Mouse (Mus musculus): ENCODE results near the gene Ube2h. TPM values are rescaled to one million over a fixed set of nuclear protein-coding genes. Genes with fewer than 3 reads are reported as not detected.

Gene Ube2h
- polyA plus RNA-seq, 1 experiment from 2014 or later = 28.3 TPM

DNA sequence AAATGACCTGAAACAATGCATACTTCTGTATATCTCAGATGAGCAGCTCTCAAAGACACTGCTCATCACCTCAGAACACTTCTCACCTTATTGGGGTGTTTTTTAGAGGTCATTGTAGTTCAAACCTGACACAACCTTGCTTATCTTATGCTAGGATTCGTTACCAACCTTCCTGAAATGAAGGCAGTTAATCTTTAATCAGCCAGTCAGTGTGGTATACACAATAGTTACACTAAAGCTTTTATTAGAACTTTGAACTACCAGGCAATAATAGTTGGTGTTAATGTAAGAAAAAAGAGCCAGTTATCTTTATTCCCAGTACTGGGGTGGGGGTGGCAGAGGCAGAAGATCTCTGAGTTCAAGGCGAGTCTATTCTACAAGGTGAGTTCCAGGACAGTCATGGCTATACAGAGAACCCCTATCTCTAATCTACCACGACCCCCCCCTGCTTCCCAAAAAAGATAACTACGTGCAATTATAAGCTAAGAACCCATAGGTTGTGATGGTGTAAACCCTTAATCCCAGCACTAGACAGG lies 72.5 kb downstream of the Ube2h start:
- WGBS = 95% methylated on average over 4 of the region's 4 CpGs
- H3K4me3 ChIP-seq = no peak overlapping the region
- peaks cover 18% of the 10 kb centered on the region for H3K36me3 ChIP-seq (replicated peaks)
- no peaks in the 10 kb centered on the region for H3K4me1 ChIP-seq
- H3K27me3 ChIP-seq (ENCODE audit: poor library complexity, severe bottlenecking) = no peaks in the 10 kb centered on the region
- H3K27ac ChIP-seq = no peak overlapping the region
- H3K9me3 ChIP-seq = no peaks in the 10 kb centered on the region
- DNase-seq (ENCODE audit: extremely low spot score, low spot score) = no peak

DNA sequence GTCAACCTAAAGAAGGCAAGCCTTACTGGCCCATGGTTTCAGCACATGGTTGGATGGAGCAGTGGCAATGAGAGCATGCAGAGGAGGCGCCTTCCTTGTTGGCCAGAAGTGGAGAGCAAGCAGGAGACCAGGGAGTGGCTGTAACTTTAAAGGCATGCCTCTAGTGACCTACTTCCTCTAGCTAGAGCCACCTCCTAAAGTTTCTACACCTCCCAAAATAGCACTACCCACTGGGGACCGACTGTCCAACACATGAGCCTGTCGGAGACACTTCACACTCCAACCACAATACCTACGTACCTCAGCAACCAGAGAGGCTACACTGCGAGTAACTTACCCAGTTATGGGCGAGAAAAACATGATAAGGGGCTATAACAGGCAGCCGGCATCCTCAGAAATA lies 74.1 kb downstream of the Ube2h start:
- DNase-seq (ENCODE audit: extremely low spot score, low spot score) = no peak
- WGBS = 93% methylated on average over 7 of the region's 7 CpGs
- Histone ChIP-seq H3K36me3 (replicated peaks) (peaks cover 22% of the 10 kb centered on the region), H3K9me3 (no peaks in the 10 kb centered on the region), H3K4me3 (no peak overlapping the region), H3K27ac (no peak overlapping the region), H3K27me3 (ENCODE audit: poor library complexity, severe bottlenecking) (no peaks in the 10 kb centered on the region), H3K4me1 (no peaks in the 10 kb centered on the region)

DNA sequence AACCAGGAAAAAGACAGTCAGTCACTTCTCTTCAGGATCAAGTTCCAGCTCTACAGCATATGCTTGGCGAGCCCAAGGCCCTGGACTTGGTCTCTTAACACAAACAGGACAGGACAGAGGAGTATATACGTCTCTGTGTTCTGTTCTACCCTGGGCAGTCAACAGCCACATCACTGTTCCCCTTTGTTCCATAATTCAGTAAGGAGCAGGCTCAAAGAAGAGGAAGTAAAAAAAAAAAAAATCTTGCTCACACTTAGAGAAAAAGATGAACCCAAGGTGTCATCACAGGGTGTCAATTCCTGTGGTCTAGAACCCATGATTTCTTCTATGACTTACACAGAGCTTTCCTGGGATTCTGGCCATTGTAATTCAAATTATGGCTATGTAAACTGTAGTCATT lies 75.4 kb downstream of the Ube2h start:
- Histone ChIP-seq H3K4me1 (no peaks in the 10 kb centered on the region), H3K9me3 (no peaks in the 10 kb centered on the region), H3K27ac (no peak overlapping the region), H3K4me3 (no peak overlapping the region), H3K36me3 (replicated peaks) (peaks cover 24% of the 10 kb centered on the region), H3K27me3 (ENCODE audit: poor library complexity, severe bottlenecking) (no peaks in the 10 kb centered on the region)
- DNase-seq (ENCODE audit: extremely low spot score, low spot score) = no peak
- 74% methylated on average over 2 of the region's 2 CpGs for WGBS

DNA sequence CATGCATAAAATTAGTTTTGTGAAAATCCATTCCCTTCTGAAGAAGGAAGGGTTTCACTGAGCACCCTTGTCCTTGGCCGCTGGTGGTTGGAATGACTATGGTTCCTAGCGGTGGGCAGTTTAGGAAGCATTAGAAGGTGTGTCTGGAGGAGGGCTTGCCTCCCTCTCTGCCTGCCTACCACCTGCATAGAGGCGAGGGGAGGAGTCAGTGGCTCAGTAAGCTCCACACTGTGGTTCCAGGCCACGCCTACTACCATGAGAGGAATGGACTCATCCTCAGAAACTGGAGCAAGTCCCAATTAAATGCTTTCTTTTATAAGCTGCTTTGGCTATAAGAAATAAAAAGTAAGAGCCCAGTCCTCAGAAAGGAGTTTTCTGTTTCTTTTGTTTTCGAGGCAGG lies 76.0 kb downstream of the Ube2h start:
- H3K4me3 ChIP-seq = no peak overlapping the region
- H3K4me1 ChIP-seq = no peaks in the 10 kb centered on the region
- 62% methylated on average over 5 of the region's 5 CpGs for WGBS
- H3K27ac ChIP-seq = no peak overlapping the region
- no peaks in the 10 kb centered on the region for H3K9me3 ChIP-seq
- H3K36me3 ChIP-seq (replicated peaks) = peaks cover 20% of the 10 kb centered on the region
- DNase-seq (ENCODE audit: extremely low spot score, low spot score) = no peak
- H3K27me3 ChIP-seq (ENCODE audit: poor library complexity, severe bottlenecking) = no peaks in the 10 kb centered on the region

DNA sequence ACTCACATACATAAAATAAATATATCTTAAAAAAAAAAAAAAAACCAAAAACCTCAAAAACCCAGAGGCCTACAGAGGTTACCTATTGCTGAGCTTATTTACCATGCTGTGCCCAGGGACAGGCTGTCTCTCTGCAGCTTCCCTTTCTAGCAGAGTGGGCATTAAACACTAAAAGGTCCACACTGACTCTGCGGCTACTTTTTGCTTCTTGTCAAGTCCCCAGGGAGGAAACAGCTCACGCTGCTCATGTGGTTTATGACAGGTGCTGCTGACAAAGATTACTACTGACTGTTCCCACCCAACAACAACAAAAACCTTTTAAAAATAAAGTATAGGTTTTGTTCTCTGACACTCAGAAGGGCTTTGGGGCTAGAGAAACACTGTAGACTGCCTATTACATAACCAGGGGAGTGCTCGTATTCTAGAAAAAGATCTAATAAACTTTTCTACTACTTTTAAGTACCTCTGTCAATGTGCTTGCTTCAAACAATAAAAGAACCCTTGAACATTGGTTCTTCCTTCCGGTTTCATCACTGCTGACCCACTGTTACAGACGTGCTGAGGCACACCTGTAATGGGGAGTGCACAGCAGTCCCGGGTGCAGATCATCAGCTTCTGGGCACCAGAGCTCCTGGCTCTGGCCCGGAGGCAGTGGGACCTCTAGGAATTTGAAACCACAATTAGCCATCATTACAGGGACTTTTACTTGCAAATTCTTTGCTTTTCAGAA lies 77.2 kb downstream of the Ube2h start:
- H3K36me3 ChIP-seq (replicated peaks) = peaks cover 13% of the 10 kb centered on the region
- no peaks in the 10 kb centered on the region for H3K4me1 ChIP-seq
- H3K27me3 ChIP-seq (ENCODE audit: poor library complexity, severe bottlenecking) = no peaks in the 10 kb centered on the region
- no peak overlapping the region for H3K4me3 ChIP-seq
- no peak overlapping the region for H3K27ac ChIP-seq
- DNase-seq (ENCODE audit: extremely low spot score, low spot score) = no peak
- H3K9me3 ChIP-seq = no peaks in the 10 kb centered on the region
- 92% methylated on average over 7 of the region's 7 CpGs for WGBS

DNA sequence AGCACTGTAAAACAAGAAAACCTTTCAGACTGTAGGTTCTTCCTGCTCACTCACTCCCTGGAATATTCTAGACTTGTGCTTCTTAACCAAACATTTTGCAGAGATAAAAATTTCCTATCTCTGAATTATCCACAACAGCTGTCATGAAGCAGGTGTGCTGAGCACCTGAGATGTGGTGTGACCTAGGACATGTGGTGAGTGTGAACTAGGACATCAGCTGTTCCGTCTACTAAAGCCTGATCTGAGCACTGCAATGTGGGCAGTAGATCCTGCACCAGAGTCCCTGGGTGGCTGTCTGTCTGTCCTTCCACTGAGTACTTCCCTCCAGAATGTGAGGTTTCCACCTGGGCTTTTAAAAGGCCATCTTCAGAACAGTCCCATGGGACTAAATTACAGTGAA lies 79.6 kb downstream of the Ube2h start:
- no peaks in the 10 kb centered on the region for H3K27me3 ChIP-seq (ENCODE audit: poor library complexity, severe bottlenecking)
- no peak overlapping the region for H3K4me3 ChIP-seq
- DNase-seq (ENCODE audit: extremely low spot score, low spot score) = no peak
- H3K9me3 ChIP-seq = no peaks in the 10 kb centered on the region
- H3K36me3 ChIP-seq (replicated peaks) = peaks cover 27% of the 10 kb centered on the region
- no peak overlapping the region for H3K27ac ChIP-seq
- no peaks in the 10 kb centered on the region for H3K4me1 ChIP-seq
- WGBS = 92% methylated on average over 1 of the region's 1 CpGs

DNA sequence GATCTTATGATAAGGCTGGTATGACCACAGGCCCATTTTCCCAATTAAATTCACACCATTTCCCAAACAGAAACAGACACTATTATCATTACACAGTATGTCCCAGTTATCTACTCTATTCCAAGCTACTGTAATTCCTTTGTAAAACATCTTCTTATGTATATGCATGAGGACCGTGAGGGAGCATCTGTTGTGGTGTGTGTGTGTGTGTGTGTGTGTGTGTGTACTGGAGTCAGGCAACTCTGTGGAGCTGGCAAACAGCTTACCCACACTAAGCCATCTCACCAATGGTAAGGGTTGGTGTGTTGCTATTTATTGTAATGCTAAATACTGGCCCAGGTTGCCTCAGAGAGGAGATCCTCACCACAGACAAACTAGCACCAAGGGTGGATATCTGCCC lies 82.0 kb downstream of the Ube2h start:
- H3K4me3 ChIP-seq = no peak overlapping the region
- WGBS = 88% methylated on average over 1 of the region's 1 CpGs
- no peaks in the 10 kb centered on the region for H3K27me3 ChIP-seq (ENCODE audit: poor library complexity, severe bottlenecking)
- no peaks in the 10 kb centered on the region for H3K9me3 ChIP-seq
- no peaks in the 10 kb centered on the region for H3K4me1 ChIP-seq
- DNase-seq (ENCODE audit: extremely low spot score, low spot score) = no peak
- H3K36me3 ChIP-seq (replicated peaks) = peaks cover 50% of the 10 kb centered on the region
- no peak overlapping the region for H3K27ac ChIP-seq

DNA sequence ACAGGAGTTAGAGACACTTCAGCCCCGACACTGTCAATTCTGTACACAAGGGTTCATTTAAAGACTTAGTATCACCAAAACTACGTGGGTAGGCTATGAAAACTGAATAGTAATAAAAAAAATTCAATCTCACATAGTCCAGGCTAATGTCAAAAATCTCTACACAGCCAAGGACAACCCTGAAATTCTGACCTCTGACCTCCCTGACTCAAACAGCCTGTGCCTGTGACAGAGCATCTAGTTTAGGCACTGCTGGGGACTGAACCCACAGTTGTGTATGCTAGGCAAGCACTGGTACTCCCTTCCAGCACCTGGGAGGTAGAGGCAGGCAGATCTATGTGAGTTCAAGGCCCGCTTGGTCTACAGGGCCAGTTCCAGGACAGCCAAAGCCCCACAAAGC lies 86.8 kb downstream of the Ube2h start:
- DNase-seq (ENCODE audit: extremely low spot score, low spot score) = no peak
- no peak overlapping the region for H3K4me3 ChIP-seq
- no peak overlapping the region for H3K27ac ChIP-seq
- peaks cover 55% of the 10 kb centered on the region for H3K36me3 ChIP-seq (replicated peaks)
- WGBS = 92% methylated on average over 3 of the region's 3 CpGs
- no peaks in the 10 kb centered on the region for H3K9me3 ChIP-seq
- no peaks in the 10 kb centered on the region for H3K27me3 ChIP-seq (ENCODE audit: poor library complexity, severe bottlenecking)
- no peaks in the 10 kb centered on the region for H3K4me1 ChIP-seq

DNA sequence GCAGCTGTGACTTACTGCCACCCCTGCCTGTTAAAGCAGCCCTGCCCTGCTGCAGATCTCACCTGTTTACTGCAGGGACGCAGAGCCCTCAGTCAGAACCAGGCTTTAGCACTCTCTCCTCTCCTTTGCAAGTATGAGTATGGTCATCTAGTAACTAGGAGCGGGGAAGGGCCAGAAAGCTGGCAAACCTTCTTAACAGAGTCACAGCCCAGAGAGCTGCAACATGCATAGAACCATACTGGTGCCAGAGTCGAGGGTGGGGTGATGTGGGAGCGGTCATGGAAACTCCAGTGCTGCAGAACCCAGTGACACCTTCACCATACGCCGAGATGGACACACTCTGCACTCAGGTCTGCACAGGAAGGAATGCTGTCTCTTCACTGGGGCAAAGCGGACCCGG lies 91.9 kb downstream of the Ube2h start:
- no peak overlapping the region for H3K4me3 ChIP-seq
- 92% methylated on average over 8 of the region's 8 CpGs for WGBS
- peaks cover 25% of the 10 kb centered on the region for H3K36me3 ChIP-seq (replicated peaks)
- no peak for DNase-seq (ENCODE audit: extremely low spot score, low spot score)
- H3K27ac ChIP-seq = no peak overlapping the region
- peaks cover 7% of the 10 kb centered on the region; the same call in 1 of the 2 replicates for H3K4me1 ChIP-seq
- no peaks in the 10 kb centered on the region for H3K9me3 ChIP-seq
- no peaks in the 10 kb centered on the region for H3K27me3 ChIP-seq (ENCODE audit: poor library complexity, severe bottlenecking)

DNA sequence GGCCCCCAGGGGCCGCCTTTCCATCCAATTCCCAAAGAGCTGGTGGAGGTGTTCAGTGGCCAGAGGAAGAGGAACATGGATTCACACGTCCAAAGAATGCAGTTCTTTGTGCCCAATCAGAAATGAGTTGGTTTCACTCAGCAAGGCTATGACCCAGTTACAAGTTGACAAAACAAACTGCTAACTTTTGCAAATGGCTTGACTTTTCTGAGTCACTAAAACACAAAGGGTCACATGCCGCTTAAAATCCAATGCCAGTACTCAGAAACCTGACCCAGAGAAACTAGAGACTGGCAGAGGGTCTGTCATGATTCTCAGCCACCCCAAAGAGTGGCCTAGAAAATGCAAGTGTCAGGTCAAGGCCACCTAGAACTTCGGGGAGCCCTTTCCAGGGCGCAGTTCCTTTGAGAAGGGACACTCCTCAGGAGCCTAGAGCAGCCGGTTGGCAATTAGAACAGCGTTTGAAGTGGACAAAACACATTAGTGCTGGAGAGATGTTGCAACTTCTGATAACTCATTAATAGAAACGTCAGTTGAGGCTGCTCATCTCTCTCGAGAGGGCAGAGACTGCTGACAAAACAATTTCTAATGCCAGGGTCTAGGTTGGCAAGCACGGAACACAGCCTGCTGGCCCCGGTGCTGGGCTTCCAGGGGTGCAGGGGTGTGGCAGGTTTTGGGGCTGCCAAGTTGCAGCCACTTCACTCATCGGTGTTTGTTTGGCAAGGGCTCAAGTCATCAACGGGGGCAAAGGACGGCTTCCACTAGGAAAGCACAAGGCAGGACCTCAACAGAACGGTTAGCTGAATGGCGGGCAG lies 92.5 kb downstream of the Ube2h start:
- 86% methylated on average over 16 of the region's 16 CpGs for WGBS
- DNase-seq (ENCODE audit: extremely low spot score, low spot score) = no peak
- H3K27ac ChIP-seq = no peak overlapping the region
- H3K9me3 ChIP-seq = no peaks in the 10 kb centered on the region
- peaks cover 7% of the 10 kb centered on the region; the same call in 1 of the 2 replicates for H3K4me1 ChIP-seq
- H3K27me3 ChIP-seq (ENCODE audit: poor library complexity, severe bottlenecking) = no peaks in the 10 kb centered on the region
- H3K4me3 ChIP-seq = no peak overlapping the region
- peaks cover 23% of the 10 kb centered on the region for H3K36me3 ChIP-seq (replicated peaks)

DNA sequence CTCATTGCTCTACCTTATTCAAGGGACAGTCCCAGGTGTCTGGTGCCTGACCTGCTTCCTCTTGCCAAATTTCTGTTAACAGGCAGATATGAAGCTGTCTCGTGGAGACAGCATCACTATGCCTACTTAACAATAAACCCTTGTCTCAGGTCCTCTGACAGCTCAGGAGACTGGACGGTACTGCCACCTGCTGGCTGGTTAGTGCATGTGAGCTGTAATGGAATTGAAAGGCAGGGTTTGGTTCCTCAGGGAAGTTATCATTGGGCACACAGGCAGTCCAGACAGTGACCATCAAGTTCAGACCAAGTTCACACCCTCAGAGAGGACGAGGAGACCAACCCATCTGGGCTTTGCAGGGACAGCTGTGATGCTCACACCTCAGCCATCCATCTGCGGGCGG lies 93.6 kb downstream of the Ube2h start:
- Histone ChIP-seq H3K27me3 (ENCODE audit: poor library complexity, severe bottlenecking) (no peaks in the 10 kb centered on the region), H3K36me3 (replicated peaks) (peaks cover 19% of the 10 kb centered on the region), H3K27ac (no peak overlapping the region), H3K4me3 (no peak overlapping the region), H3K4me1 (peaks cover 8% of the 10 kb centered on the region), H3K9me3 (no peaks in the 10 kb centered on the region)
- 39% methylated on average over 5 of the region's 5 CpGs for WGBS
- DNase-seq (ENCODE audit: extremely low spot score, low spot score) = peak; percentile 68

DNA sequence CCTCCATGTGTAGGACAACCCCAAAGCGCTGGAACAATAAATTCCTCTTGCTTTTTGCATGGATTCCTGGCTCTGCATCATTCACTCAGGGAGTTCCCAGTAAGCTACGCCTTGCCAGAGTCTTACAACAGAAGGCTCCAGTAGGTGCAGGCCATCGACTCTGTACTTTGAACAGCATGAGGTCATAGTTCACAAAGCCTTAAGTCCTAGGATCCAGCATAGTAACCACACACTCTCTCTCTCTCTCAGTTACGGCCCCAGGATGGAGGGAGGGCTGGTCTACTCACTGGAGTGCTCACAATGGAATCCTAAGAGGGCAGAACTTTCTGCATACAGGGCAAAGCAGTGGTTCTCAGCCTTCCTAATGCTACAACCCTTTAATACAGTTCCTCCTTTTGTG lies 95.5 kb downstream of the Ube2h start:
- H3K36me3 ChIP-seq (replicated peaks) = peaks cover 10% of the 10 kb centered on the region
- H3K9me3 ChIP-seq = no peaks in the 10 kb centered on the region
- no peak overlapping the region for H3K4me3 ChIP-seq
- H3K4me1 ChIP-seq = peaks cover 18% of the 10 kb centered on the region
- DNase-seq (ENCODE audit: extremely low spot score, low spot score) = no peak
- peaks cover 6% of the 10 kb centered on the region; the same call in 1 of the 2 replicates for H3K27me3 ChIP-seq (ENCODE audit: poor library complexity, severe bottlenecking)
- H3K27ac ChIP-seq = 0 out of 2 replicates have a peak overlapping the region, but pooled peaks have one; percentile 5
- 52% methylated on average over 4 of the region's 4 CpGs for WGBS

All from forebrain, embryonic 10.5 days (tissue).